Mouse (Mus musculus) T-cell, adult 66 days (primary cell): Measurements from ENCODE around the gene Ankrd16. TPM values are rescaled to one million over a fixed set of nuclear protein-coding genes. Genes with fewer than 3 reads are reported as not detected.

ENCODE experiments used
- total RNA-seq, 2 experiments: library from RNA; stranded (reverse); gene quantifications; 3 replicates in 1 of 2; 4 replicates in 1 of 2; pipeline ENCODE4 v1.2.4; 2023

Ankrd16 gene
- 10 to 100 TPM; 81.1 to 82.9 TPM for total RNA-seq

DNA sequence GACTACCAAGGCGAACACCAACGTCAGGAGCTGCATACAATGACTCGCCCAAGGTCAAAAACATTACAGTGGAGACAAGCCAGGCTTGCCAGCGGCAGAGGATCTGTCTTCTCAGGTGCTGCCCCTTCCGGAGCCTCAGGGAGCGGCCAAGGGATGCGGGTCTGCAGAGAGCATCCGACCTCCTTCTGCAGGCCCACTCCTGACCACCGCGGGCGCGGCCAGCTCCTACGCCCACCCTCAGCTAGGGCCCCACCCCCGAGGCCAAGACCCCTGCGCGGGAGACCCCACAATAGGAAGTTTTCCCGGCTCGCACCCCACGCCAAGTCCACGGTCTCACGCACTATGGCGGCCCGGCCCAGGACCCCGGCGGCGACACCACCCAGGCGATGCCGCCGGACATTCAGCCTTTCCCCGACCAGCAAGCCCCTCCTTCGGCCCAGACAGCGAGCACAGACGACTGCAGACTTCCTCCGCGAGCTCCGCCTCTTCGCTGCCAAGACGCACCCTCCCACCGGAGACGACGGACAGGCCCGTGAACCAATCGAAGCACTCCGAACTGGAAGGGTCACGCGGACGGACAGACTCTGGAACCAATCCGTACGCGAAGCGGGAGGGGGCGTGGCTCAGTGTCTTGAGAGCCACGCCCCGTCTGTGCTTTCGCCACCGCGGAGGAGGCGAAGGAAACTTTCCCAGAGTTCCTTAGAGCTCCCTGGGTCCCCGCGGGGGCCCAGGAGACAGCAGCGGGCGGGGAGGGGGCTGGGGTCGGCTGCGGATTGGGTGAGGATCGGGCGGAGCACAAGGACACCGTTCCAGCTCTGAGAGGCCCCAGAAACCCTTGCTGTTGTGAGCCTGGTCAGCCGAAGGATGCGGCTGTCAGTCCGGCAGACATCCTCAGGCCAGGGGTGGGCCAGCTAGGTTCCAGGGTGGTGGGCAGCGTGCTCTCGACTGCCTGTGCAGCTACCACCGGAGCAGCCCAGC, at the start of gene Ankrd16, which contains the start of gene Fbh1:
TSS of gene Ankrd16 (plus strand) at position 786 of the 978 bp plus-strand sequence.
TSS of gene Fbh1 (minus strand) at position 492 of the 978 bp plus-strand sequence.

Other genes with a start within 250 kb of the Ankrd16 start
- 10 to 100 TPM; 39.2 to 39.4 TPM for gene Pfkfb3, start 223.8 kb upstream of the Ankrd16 start, total RNA-seq
- 100 to 1,000 TPM; 125 to 144 TPM for gene Rbm17, start 173.7 kb upstream of the Ankrd16 start, total RNA-seq
- gene Gm17490, start 151.6 kb upstream of the Ankrd16 start, total RNA-seq = not detected
- gene Il2ra, start 135.1 kb upstream of the Ankrd16 start, total RNA-seq = 10 to 100 TPM; 29.8 to 30.4 TPM
- 10 to 100 TPM; 10.2 to 17.7 TPM for gene Il15ra, start 72.6 kb upstream of the Ankrd16 start, total RNA-seq
- gene Fbh1, start 294 bp upstream of the Ankrd16 start, total RNA-seq = 10 to 100 TPM; 36.0 to 46.2 TPM